Mouse (Mus musculus): ENCODE measurements around the gene Creg1.
A peak's percentile ranks its signal among the peaks of the same experiment; 100 is the strongest.
"Not testable (repeated sequence)": the region's sequence is repeated elsewhere in the genome, so short reads cannot be mapped to it uniquely, and the experiment has no call there.

Gene Creg1

GRCm38 (mm10) chr1:165751838-165752237 lies 11.7 kb upstream of the Creg1 start:
- DNase-seq (ENCODE audit: low read depth, low spot score): no peak

DNA sequence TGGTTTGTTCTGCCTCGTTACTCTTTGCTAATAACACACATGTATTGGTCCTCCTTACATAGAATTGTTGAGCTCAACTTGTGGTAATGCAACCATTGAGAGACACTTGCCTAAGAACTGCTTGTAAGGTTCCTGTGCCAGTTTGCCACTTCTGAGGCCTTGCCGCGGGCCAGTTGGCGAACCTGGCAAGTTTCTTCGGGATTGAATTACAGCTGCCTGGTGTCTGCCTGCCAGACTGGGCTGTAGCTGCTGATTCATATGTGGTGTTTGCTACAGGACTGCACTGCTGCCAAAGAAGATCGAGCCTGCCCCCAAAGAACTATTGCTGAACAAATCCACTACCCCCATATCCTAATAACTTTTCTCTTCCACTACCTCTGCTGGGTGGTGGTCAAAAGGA lies 9.3 kb upstream of the Creg1 start:
- DNase-seq (ENCODE audit: low read depth, low spot score): no peak

DNA sequence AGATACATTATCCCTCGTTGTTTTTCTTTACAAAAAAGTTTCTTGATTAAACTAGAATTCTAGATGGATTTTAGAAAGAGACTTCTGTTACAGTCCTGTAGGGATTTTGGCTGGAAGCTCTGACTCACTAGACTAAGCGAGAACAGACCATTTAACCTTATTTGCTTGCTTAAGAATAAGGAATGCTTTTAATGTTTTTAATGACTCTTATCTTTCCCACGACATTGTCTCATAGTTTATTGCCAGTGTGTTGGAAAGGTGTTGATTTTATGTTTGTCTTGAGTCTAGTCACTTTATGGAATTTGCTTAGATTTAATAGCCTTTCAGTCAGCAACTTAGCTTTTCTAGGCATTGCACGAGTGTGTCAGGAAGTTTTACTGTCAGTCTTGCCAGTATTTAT lies 8.4 kb upstream of the Creg1 start:
- no peak for DNase-seq (ENCODE audit: low read depth, low spot score)

GRCm38 (mm10) chr1:165761522-165762305 lies 1.8 kb upstream of the Creg1 start:
- no peak for DNase-seq (ENCODE audit: low read depth, low spot score)

DNA sequence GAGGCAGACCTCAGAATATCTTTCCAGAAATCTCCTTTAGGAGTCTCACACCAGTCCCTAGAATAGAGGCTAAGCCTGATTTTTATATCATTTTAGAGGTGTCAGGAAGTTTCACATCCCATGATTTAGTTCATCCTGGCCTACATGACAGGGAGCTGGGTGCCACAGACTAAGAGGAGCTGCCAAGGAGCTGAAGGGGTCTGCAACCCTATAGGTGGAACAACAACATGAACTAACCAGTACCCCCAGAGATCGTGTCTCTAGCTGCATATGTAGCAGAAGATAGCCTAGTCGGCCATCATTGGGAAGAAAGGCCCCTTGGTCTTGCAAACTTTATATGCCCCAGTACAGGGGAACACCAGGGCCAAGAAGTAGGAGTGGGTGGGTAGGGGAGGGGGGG lies 1.0 kb upstream of the Creg1 start:
- not testable (repeated sequence) for DNase-seq (ENCODE audit: low read depth, low spot score)

GRCm38 (mm10) chr1:165762914-165763634 lies 472 bp upstream of the Creg1 start:
- DNase-seq (ENCODE audit: low read depth, low spot score): no peak

- no peak for DNase-seq (ENCODE audit: low read depth, low spot score)
Observed at GRCm38 (mm10) chr1:165764571-165764970, 1.0 kb downstream of the Creg1 start.

DNA sequence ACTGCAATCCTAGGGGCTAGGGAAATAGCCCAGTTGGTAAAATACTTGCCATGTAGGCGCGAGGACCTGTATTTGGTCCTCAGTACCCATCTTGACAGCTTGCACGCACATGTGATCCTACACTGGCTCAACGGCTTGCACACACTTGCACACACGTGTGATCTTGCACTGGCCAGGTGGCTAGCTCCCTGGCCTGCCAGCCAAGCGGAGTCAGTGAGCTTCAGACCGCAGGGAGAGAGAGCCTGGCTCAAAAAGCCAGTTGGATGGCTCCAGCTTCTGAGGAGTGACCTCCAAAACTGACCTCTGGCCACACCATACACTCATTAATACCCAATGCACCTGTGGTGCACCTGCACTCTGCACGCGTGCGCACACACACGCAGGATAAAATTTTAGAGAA lies 1.5 kb downstream of the Creg1 start:
- DNase-seq (ENCODE audit: low read depth, low spot score): no peak

- DNase-seq (ENCODE audit: low read depth, low spot score): no peak
Observed at GRCm38 (mm10) chr1:165765651-165766294, 2.2 kb downstream of the Creg1 start.

- no peak for DNase-seq (ENCODE audit: low read depth, low spot score)
Observed at GRCm38 (mm10) chr1:165766295-165766890, 2.8 kb downstream of the Creg1 start.

DNA sequence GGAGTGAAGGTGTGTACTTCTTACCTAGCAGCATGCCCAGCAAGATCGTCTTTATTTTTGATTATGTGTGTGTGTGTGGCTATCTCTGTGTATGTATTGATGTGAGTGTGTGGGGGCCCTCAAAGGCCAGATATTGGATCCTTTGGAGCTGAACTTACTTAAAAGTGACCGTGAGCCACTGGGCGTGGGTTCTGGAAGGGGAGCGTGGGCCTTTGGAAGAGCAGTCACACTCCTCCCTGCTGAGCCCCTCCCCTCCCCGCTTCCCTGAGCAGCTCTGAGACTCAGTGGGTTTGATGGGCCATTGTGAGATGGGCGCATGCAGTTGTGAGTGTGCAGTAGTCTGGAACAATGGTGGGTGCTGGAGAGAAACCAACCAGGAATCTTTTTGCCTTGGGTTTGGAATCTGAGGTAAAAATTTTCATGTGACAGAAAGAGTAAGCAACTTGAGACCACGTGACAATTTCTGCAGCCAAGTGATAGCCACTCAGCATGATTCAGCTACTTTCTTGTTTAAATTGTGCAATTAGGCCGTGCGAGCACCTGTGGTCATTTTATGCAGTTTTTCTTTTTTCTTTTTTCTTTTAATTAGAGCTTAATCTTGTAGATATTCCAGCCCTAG lies 5.5 kb downstream of the Creg1 start:
- DNase-seq (ENCODE audit: low read depth, low spot score): no peak

- DNase-seq (ENCODE audit: low read depth, low spot score): no peak
Observed at GRCm38 (mm10) chr1:165770181-165770759, 6.7 kb downstream of the Creg1 start.

- peak; percentile 67 for DNase-seq (ENCODE audit: low read depth, low spot score)
Observed at GRCm38 (mm10) chr1:165771491-165771897, 7.9 kb downstream of the Creg1 start.

DNA sequence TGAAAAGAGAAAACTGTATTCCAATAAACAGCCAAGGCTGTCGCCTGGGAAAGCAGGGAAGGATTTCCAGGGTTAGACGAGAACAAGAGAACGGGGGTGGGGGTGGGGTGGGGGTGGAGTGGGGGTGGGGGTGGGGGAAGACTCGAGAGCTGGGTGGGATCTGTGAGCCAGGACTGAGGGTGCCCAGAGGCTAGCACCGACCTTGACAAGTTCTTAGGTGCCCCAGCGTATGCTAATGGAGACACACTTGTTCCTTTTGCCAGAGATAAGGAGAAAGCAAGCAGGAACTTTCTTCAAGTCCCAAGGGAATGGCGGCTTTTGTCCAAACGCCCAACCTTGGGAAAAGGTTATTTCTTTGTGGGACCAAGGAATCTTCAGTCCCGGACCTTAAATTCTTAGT lies 8.5 kb downstream of the Creg1 start:
- no peak for DNase-seq (ENCODE audit: low read depth, low spot score)

GRCm38 (mm10) chr1:165775518-165776294 lies 12.2 kb downstream of the Creg1 start:
- DNase-seq (ENCODE audit: low read depth, low spot score): peak; percentile 61

GRCm38 (mm10) chr1:165779954-165780585 lies 16.5 kb downstream of the Creg1 start:
- DNase-seq (ENCODE audit: low read depth, low spot score): peak; percentile 78

GRCm38 (mm10) chr1:165780586-165781111 lies 17.1 kb downstream of the Creg1 start:
- no peak for DNase-seq (ENCODE audit: low read depth, low spot score)

- DNase-seq (ENCODE audit: low read depth, low spot score): no peak
Observed at GRCm38 (mm10) chr1:165781426-165781825, 17.9 kb downstream of the Creg1 start.

- no peak for DNase-seq (ENCODE audit: low read depth, low spot score)
Observed at GRCm38 (mm10) chr1:165781911-165782310, 18.4 kb downstream of the Creg1 start.

DNA sequence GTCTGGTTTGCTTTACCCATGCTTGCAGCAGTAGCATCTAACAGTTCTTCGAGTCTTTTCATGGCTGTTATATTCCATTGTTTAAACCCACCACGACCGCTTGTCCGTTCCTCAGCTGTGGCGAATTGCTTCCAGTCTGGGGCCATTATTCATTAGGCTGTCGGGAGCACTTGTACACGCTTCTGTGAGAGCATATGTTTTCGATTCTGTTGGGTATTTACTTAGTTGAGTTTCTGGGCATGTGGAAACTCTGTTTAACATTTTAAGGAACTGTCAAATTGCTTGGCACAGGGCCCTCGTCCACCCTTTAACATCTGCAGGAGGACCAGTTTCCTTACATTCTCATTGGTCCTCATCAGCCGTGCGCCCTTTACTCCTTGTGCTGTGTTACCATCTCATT lies 22.8 kb downstream of the Creg1 start:
- peak; percentile 40 for DNase-seq (ENCODE audit: low read depth, low spot score)

Data from 3T3-L1 (cell line).